Mouse (Mus musculus): ENCODE results near the gene Prickle2. TPM values are rescaled to one million over a fixed set of nuclear protein-coding genes. Genes with fewer than 3 reads are reported as not detected.

Gene Prickle2
- polyA plus RNA-seq, 1 experiment from 2014 or later, result 18.1 TPM

- in situ Hi-C loops (cut with MboI; ENCODE audit: low pct_unique_long_range_greater_than_20kb), result no loop called here
- H3K27me3 ChIP-seq, result no peaks in the 10 kb centered on the region
- no peak for TF ChIP-seq CTCF (IDR thresholded peaks at IDR 0.05)
- CTCF ChIA-PET, result interaction anchor here (1.0 kb wide), 1 partner anchor 180 kb away, joined by 3 read pairs; no protein-coding TSS in a partner anchor
- POLR2A ChIA-PET, result no interaction called here
- ATAC-seq, result no peak
- DNase-seq (ENCODE audit: low read depth, low spot score), result no peak
Observed at GRCm38 (mm10) chr6:92467343-92467742, 238.6 kb downstream of the Prickle2 start.

- no peak for TF ChIP-seq CTCF (IDR thresholded peaks at IDR 0.05)
- CTCF ChIA-PET, result no interaction called here
- no peak for ATAC-seq
- no peaks in the 10 kb centered on the region for H3K27me3 ChIP-seq
- no peak for DNase-seq (ENCODE audit: low read depth, low spot score)
- in situ Hi-C loops (cut with MboI; ENCODE audit: low pct_unique_long_range_greater_than_20kb), result no loop called here
- POLR2A ChIA-PET, result no interaction called here
Observed at GRCm38 (mm10) chr6:92465666-92466065, 240.3 kb downstream of the Prickle2 start.

GRCm38 (mm10) chr6:92464781-92465337 is 241.1 kb downstream of the Prickle2 start:
- ATAC-seq, result no peak
- ChIA-PET POLR2A (no interaction called here), CTCF (no interaction called here)
- H3K27me3 ChIP-seq, result no peaks in the 10 kb centered on the region
- in situ Hi-C loops (cut with MboI; ENCODE audit: low pct_unique_long_range_greater_than_20kb), result loop anchor here (5.0 kb wide), 1 partner anchor 173 kb away; no protein-coding TSS in a partner anchor
- no peak for DNase-seq (ENCODE audit: low read depth, low spot score)
- TF ChIP-seq CTCF (IDR thresholded peaks at IDR 0.05), result no peak

DNA sequence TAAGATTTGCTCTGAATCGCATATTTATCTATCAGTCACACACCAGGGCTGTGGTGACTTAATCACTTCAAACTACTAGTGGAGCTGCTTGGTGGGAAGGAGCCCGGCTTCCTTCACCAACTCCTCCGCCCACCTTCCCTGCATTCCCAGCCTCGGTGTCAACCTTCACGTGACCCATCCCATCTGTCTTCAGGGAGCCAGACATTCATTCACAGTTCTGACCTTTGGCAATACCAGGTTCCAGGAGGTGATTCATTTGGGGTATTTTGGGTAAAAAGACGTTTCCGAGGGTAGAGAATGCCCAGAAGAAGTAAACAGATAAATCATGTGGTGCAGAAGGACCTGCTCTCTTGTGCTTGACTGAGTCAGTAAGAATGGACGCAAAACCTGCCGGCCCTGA is 242.2 kb downstream of the Prickle2 start:
- TF ChIP-seq CTCF (IDR thresholded peaks at IDR 0.05), result no peak
- in situ Hi-C loops (cut with MboI; ENCODE audit: low pct_unique_long_range_greater_than_20kb), result loop anchor here (5.0 kb wide), 1 partner anchor 171 kb away; no protein-coding TSS in a partner anchor
- CTCF ChIA-PET, result no interaction called here
- ATAC-seq, result peak; percentile 57
- peak; percentile 82 for DNase-seq (ENCODE audit: low read depth, low spot score)
- H3K27me3 ChIP-seq, result no peaks in the 10 kb centered on the region
- POLR2A ChIA-PET, result interaction anchor here (0.9 to 1.2 kb wide), 2 partner anchors 13 to 15 kb away, joined by 3 read pairs; no protein-coding TSS in a partner anchor

DNA sequence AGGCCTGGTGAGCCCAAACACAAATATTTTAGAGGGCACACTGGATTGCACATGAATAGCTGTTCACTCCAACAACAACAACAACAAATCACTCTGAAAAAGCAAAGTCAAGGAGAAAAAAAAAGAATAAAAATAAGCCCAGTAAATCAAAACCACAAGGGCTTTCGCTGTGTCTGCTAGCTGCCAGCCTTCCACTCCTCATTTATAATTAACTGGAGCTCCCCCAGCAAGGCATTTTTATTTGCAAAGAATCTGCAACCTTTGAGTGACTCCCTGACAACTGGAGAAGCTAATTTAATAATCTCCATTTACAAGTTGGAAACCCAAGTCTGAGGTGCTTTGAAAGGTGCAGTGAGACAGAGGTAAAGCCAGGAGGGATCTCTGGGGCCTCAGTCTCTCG is 245.2 kb downstream of the Prickle2 start:
- no peak for ATAC-seq
- TF ChIP-seq CTCF (IDR thresholded peaks at IDR 0.05), result no peak
- in situ Hi-C loops (cut with MboI; ENCODE audit: low pct_unique_long_range_greater_than_20kb), result loop anchor here (5.0 kb wide), 1 partner anchor 168 kb away; no protein-coding TSS in a partner anchor
- CTCF ChIA-PET, result interaction anchor here (0.7 to 2.0 kb wide), 3 partner anchors 14 to 204 kb away, joined by 3 to 5 read pairs (median 4); no protein-coding TSS in a partner anchor
- POLR2A ChIA-PET, result interaction anchor here (0.7 kb wide), 1 partner anchor 243 kb away, joined by 3 read pairs; no protein-coding TSS in a partner anchor
- no peak for DNase-seq (ENCODE audit: low read depth, low spot score)
- no peaks in the 10 kb centered on the region for H3K27me3 ChIP-seq

DNA sequence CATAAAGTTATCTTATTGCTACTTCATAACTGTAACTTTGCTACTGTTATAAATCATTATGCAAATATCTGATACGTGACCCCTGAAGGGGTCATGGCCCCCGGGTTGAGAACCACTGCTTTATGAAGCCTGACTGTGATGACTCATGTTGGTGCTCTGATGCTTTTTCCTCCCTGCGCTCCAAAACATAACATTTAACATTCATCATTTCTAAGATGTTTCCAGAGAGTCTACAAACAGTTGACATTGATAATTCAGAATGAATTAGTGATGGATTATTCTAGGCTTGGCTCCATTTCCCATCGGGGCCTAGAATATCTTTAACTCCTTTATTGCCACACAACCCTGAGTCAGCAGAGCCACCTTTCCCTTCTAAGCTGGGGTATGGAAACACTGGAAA is 247.9 kb downstream of the Prickle2 start:
- in situ Hi-C loops (cut with MboI; ENCODE audit: low pct_unique_long_range_greater_than_20kb), result no loop called here
- no peaks in the 10 kb centered on the region for H3K27me3 ChIP-seq
- no peak for TF ChIP-seq CTCF (IDR thresholded peaks at IDR 0.05)
- ATAC-seq (no peak), DNase-seq (ENCODE audit: low read depth, low spot score) (no peak)
- POLR2A ChIA-PET, result no interaction called here
- CTCF ChIA-PET, result no interaction called here

- no peak for DNase-seq (ENCODE audit: low read depth, low spot score)
- in situ Hi-C loops (cut with MboI; ENCODE audit: low pct_unique_long_range_greater_than_20kb), result no loop called here
- H3K27me3 ChIP-seq, result no peaks in the 10 kb centered on the region
- ChIA-PET POLR2A (no interaction called here), CTCF (interaction anchor here (1.8 kb wide), 1 partner anchor 11 kb away, joined by 4 read pairs; no protein-coding TSS in a partner anchor)
- no peak for ATAC-seq
- no peak for TF ChIP-seq CTCF (IDR thresholded peaks at IDR 0.05)
Observed at GRCm38 (mm10) chr6:92451421-92451820, 254.5 kb downstream of the Prickle2 start.

DNA sequence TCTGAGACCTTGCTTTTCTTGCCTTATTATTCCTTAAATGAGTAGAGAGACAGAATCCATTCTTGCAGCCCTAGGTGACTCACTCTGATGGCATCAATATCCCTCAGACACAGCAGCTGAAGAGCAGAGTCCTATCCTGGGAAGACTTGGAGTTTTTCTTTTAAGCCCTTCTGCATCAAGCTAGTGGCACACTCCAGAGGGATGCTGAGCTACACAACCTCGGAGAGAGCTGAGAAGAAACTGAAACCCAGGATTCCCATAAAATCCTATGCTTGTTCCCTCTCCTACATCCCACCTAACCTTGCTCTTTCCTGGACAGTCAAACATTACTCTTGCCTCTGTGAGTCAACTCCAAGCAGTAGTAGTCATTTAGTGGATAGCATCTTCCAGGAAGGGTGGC is 256.0 kb downstream of the Prickle2 start:
- CTCF ChIA-PET, result interaction anchor here (0.9 to 1.8 kb wide), 2 partner anchors 10 to 22 kb away, joined by 3 to 4 read pairs; no protein-coding TSS in a partner anchor
- ATAC-seq (peak; percentile 49), DNase-seq (ENCODE audit: low read depth, low spot score) (no peak)
- POLR2A ChIA-PET, result interaction anchor here (0.6 to 0.7 kb wide), 2 partner anchors 10 to 154 kb away, joined by 3 read pairs; no protein-coding TSS in a partner anchor
- in situ Hi-C loops (cut with MboI; ENCODE audit: low pct_unique_long_range_greater_than_20kb), result no loop called here
- no peak for TF ChIP-seq CTCF (IDR thresholded peaks at IDR 0.05)
- no peaks in the 10 kb centered on the region for H3K27me3 ChIP-seq

GRCm38 (mm10) chr6:92446662-92447061 is 259.3 kb downstream of the Prickle2 start:
- in situ Hi-C loops (cut with MboI; ENCODE audit: low pct_unique_long_range_greater_than_20kb), result no loop called here
- H3K27me3 ChIP-seq, result no peaks in the 10 kb centered on the region
- POLR2A ChIA-PET, result interaction anchor here (1.0 kb wide), 1 partner anchor 10 kb away, joined by 3 read pairs; no protein-coding TSS in a partner anchor
- peak; percentile 86 for DNase-seq (ENCODE audit: low read depth, low spot score)
- TF ChIP-seq CTCF (IDR thresholded peaks at IDR 0.05), result no peak
- CTCF ChIA-PET, result interaction anchor here (0.7 to 1.4 kb wide), 3 partner anchors 14 to 219 kb away, joined by 3 to 4 read pairs (median 4); no protein-coding TSS in a partner anchor
- peak; percentile 82 for ATAC-seq

- in situ Hi-C loops (cut with MboI; ENCODE audit: low pct_unique_long_range_greater_than_20kb), result no loop called here
- H3K27me3 ChIP-seq, result no peaks in the 10 kb centered on the region
- ChIA-PET CTCF (interaction anchor here (0.7 kb wide), 1 partner anchor 13 kb away, joined by 3 read pairs; no protein-coding TSS in a partner anchor), POLR2A (no interaction called here)
- DNase-seq (ENCODE audit: low read depth, low spot score), result no peak
- ATAC-seq, result no peak
- peak; percentile 72 for TF ChIP-seq CTCF (IDR thresholded peaks at IDR 0.05)
Observed at GRCm38 (mm10) chr6:92441205-92441604, 264.8 kb downstream of the Prickle2 start.

DNA sequence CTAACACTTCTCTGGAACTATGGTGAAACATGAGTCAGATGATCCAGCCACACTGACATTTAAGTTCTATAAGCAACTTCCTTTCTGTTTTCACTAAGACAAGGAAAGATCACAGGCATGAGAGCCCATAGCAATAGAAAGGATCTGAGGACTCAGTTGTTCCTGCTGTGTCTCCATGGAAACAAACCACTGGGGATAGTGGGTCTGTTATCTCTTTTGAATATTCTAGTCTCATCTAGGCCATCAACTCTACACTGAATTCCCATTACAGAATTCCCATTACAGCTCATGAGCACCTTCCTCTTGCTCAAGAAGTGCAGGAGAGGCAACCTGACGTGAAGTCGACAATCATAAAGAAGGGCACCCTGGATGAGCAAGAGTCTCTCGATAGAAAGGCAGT is 265.7 kb downstream of the Prickle2 start:
- POLR2A ChIA-PET, result no interaction called here
- no peaks in the 10 kb centered on the region for H3K27me3 ChIP-seq
- no peak for DNase-seq (ENCODE audit: low read depth, low spot score)
- in situ Hi-C loops (cut with MboI; ENCODE audit: low pct_unique_long_range_greater_than_20kb), result no loop called here
- ATAC-seq, result no peak
- TF ChIP-seq CTCF (IDR thresholded peaks at IDR 0.05), result no peak
- CTCF ChIA-PET, result interaction anchor here (1.1 kb wide), 1 partner anchor 10 kb away, joined by 4 read pairs; no protein-coding TSS in a partner anchor

Measured in Patski (cell line).